Mouse (Mus musculus) T-cell, adult 2 months (primary cell): ENCODE results near the gene Mtss1l.

Experiments used
- DNase-seq: peaks from one replicate; pipeline ENCODE4 v3.0.0; 2022; ENCODE audit warnings: low spot score

Mtss1l gene

DNA sequence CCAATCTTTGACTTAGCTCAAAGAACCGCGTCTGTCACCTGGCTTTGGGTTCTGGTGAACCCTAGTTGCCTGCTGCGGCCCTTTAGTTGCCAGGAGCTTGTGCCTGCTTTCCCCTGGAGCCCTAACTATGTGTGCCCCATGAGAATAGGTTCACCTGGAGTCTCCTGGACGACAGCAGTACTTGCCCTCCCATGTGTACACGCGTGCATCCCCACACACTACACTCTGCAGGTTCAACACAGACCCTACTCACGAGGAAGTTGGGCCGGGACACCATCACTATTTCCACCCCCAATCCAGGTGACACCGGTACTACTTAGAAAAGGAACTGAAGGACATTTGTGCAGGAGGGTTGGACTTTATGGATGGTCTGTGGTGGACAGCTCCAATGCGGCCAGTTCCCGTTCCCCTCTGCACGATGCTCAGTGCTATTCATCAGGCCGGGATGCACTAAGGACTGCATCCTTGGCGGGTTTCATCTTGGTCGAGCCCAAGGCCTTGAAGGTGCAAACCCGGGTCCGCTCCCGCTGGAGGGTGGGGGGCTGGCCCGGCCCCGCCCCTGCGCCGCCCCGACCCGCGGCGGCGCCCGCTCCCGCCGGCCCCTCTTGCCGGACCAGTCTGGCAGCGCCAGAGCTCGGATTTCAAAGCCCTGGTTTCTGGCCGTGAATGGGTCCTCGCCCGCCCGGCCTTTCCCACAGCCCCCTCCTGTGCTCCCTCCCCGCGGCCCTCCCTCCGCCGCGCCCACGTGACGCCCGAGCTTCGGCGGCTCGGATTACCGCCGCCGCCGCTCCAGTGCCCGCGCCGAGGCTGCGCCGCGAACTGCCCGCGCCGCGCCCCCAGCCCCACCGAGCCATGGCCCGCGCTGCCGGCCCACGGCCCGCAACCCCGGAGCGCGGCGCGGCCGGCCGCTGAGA lies at the start of gene Mtss1l:
Gene Mtss1l (plus strand): TSS at position 792 of the 914 bp plus-strand sequence.
- no peak for DNase-seq

DNA sequence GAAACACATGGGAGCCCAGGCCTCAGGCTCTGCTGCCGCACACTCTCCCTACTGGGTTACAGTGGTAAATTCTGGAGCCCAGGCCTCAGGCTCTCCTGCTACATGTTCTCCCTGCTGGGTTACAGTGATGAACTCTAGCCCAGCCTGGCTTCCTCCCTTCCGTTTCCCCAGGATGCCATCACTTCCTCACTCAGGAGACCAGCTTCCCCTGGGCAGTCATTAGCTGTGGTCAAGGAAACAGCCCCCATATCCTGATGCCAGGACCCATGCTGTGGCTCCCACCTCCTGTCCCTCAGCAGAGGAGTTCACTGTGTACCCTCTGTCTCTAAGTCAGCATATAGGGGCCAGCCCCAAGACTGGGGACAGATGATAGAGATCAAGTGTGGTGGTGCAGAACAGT lies 49.1 kb upstream of the Mtss1l start:
- DNase-seq = no peak

DNA sequence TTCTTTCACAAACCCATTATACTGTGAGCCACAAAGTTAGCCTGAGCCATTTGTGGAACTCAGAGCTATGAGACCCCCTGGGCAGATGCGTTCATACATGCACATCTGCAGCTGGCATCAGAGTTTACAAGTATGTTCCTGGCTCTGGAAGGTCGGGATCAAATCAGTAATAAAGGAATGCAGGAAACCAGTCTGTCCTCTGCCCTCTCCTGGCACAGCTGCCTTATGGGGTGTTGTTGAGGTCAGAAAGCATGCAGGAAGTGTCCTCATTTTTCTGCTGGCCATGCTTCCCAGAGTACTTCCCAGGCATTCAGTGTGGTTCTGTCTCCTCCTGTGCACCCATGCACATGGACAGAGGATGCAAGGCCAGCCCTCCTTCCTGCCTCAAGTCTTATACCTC lies 48.1 kb upstream of the Mtss1l start:
- DNase-seq = no peak

DNA sequence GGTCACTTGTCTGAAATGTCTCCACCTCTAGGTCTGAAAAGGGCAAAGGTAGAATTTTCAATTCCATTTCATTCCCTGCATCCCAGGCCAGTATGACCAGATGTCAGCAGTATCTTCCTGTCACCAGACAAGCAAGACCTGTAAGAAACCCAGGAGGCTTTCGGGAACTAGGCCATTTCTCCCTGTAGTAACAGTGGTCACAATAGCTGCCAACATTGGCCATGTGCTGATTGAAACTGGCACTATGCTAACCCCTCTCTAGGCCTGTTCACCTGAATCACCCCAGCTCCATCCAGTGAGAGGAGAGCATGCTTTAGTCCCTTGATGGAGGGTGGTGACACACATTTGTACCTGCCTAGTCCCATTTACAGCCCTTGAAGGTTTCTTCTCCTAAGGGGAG lies 46.7 kb upstream of the Mtss1l start:
- no peak for DNase-seq

DNA sequence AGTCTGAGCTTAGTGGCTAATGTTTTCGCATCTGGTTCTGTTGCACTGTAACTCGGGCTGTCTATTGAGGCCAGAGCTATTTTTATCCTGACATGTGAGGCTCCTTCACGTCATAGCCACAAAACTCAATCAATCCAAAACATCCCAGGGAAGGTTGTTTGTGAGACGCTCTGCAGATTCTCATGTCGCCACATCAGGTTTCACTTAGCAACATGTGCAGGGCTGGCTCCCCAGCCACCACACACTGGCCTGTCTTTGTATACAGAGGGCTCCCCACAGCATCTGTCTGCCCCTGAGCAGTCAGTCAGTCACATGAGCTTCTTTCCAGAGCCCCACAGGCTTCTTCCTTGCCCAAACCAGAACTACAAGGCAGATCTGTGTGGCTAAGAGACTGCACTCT lies 44.6 kb upstream of the Mtss1l start:
- no peak for DNase-seq

DNA sequence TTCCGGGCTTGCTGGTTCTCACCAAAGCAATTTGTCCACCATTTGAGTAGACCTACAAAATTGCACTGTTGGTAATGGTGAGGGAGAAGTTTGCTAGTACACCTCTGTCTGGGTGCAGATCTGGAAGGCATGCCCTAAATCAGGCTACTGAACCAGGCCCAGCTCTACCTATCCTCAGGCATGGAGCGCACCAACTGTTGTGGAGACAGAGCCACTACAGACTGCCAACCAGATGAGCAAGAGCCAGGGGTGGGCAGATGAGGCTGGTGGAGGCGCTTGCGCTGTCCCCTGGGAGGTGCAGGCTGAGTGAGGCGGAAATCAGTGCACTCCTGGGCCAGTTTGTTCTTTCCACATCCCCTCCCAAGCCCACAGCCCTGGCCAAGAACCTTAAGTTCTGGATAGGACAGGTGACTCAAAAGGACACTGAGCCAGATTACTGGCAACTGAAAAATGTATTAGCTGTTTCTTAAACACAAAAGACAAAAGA lies 44.1 kb upstream of the Mtss1l start:
- no peak for DNase-seq

DNA sequence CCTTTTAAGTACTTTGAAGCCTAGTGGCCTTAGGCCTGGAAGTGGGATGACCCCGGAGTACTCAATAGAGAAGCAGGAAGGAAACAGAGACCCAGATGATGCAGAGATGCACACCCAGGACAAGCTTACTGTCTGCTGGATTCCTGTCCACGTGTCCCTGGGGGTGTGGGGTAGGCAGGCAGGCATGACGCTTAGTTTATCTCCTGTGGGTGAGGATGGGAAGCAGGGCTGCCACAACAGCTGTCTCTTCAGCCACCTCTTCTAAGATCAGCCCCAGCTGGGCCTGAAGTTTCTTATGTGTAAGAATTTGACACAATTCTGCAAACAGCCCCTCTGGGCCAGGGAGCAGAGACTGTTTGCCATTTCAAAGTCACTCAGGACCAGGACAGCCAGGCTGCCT lies 42.3 kb upstream of the Mtss1l start:
- no peak for DNase-seq

DNA sequence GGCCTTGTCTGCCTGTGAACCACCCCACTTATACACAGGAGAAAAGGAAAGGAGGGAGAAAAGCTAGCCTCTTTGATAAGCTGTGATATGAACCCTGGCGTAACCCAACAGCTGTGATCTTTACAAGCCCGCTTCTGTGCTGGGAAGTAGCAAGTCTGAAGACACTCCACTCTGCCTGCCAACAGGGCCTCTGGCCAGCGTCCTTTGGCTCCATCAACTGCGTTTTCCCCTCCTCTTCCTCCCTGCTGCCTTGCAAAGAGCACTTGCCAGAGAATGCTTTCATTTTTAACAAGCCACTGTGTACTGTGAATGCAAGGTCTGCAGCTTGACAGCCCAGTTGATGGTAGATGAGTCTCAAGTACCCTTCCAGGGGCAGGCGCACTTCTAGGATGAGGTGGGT lies 33.5 kb upstream of the Mtss1l start:
- no peak for DNase-seq

DNA sequence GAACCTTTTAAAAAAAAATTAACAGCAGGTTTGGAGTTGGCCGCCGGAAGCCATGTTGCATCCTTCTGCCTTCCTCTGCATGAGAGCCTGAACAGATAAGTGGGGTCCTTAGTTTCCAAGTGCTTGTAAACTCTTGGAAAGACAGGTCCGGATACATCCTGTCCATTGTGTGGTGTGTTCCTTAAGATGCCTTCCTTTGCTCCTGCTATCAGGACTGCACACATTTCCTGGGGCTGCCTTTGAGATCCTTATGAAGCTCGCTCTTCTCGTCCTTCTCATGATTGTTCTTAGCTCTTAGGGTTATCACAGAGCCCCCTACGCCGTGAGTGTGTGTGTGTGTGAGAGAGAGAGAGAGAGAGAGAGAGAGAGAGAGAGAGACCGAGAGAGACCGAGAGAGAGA lies 31.3 kb upstream of the Mtss1l start:
- no peak for DNase-seq

DNA sequence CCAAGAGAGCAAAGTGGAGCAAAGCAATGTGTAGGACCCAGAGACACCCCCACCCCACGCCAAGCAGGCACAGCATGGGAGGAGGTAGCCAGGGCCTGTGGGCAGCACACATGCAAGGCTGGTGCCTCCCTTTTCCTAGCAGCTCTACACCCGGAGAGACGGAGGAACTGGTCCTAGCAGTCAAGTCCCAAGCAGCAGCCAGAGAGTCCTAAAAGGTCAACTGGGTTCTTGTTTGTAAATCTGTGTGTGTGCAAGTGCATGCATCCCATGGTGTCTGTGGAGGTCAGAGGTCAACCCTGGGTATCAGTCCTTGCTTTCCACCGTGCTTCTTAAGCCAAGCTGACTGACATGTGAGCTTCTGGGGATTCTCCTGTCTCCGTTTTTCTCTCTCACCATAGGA lies 27.1 kb upstream of the Mtss1l start:
- DNase-seq = no peak

DNA sequence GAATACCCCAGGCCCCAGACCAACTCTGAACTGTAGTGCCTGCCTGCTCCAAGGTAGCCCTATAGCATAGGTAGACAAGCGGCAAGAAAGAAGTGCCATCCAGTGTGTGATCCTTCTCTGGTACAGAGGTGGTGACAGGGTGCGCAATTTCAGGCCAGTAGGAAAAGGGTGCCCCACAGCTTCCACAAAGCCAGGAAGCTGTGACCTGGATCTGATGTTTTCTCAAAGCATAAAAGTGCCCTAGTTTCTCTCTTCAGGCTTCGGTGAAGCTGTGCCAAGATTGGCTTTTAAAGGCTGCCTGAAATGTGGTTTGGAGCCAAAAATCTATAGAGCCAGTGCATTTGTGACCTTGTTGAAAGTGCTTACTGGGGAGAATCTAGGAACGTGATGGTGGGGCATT lies 26.4 kb upstream of the Mtss1l start:
- DNase-seq = no peak

DNA sequence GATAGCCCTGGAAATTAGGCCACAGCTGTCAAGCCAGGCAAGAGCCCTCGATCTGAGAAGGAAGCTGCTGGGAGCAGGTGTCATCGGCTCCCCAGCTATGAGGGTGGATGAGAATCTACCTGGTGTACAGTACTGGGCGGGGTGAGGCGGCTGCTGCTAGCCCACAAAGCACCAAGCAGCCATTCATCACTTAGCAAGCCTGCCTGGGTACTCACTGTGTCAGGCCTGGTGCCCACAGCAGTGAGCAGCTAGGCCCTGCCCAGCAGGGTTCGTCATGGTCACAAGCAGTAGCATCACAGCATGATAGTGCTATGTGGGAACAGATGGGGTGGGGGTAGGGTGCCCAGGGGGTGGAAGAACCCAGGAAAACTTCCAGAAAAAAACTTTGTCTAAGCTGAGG lies 25.8 kb upstream of the Mtss1l start:
- no peak for DNase-seq

DNA sequence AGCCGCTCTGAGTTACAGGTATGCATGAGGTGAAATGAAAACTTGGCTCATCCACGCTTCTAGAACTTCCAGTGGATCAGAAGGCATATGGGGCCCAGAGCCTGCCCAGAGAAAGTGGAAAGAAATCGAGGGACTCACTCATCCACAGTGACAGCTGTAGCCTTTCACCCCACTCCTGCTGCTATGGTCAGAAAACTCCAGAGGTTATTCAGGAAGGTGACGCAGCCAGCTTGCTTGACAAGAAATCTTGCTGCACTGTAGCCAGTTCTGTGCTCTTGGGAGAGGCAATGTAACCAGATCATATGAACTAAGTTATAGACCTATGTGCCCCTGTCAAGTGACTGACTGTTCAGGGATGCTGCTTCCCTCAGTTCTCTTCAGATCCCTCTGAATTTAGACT lies 25.2 kb upstream of the Mtss1l start:
- no peak for DNase-seq

DNA sequence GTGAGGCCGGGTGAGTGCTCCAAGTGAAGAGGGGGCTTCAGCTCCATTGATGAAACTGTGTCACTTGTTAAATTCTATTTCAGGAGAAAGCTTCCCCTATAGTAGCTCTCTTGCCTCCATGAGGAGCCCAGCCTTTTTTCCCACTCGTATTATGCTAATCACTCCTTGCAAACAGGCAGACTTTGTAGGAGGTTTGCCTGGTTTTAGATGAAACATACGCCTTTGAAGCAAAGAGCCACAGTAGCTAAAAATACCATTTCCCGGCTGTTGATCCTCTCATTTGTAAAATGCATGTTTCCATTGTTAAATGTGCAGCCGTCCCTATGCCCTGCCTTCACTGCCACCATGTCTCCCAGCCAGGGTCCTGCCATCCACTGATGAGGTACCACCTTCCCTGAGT lies 23.7 kb upstream of the Mtss1l start:
- no peak for DNase-seq

DNA sequence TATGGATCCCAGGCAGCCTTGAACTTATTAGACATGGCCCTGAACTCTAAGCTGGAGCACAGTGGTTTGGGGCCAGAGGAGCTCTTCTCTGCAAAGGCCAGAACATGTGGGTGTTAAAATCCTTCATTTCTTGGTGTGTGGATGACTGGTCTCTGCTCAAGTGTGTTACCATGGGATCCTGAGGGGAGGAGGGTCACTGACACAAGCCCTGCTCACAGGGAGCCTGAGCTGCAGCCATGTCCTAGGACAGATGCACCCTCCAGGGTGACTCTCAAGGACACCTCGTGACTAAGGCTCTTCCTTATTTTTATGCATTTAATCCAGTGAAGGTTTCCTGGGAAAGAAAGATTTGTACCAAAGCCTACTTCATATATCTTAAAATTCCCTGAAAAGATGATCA lies 23.2 kb upstream of the Mtss1l start:
- no peak for DNase-seq

DNA sequence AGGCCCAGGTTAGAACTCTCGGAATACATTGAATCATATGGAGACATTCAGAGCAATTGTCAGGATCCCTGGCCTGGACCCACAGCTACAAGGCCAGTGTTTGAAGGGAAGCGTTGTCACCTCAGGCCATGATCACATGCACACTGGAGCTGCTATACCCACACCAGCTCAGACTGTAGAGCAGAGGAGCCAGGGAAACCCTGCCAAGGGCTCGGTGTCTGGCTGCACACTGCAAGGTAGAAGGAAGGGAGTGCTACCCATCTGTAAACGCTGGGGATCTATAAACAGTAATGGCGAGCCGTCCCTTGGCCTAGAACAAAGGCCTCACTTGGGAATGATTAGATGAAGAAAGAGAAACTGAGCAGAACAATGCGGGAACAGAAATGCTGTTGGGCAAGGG lies 21.8 kb upstream of the Mtss1l start:
- no peak for DNase-seq

DNA sequence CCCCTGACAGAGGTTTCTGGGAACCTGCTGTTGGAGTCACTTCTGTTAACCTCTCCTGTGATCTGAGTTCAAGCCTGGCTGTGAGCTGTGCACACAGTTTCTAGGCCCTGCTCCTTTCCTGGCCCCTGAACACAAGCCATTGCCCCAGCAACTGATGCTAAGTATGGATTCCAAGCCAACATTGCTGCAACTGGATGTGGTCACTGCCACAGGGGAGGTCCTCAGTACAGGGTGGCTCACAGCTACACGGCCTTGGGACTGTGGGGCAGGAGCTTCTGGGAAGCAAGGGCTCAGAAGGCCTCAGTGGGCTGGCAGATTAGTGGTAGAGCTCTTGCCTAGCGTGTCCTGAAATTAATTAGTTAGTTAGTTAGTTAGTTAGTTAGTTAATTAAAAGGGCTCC lies 20.7 kb upstream of the Mtss1l start:
- no peak for DNase-seq

DNA sequence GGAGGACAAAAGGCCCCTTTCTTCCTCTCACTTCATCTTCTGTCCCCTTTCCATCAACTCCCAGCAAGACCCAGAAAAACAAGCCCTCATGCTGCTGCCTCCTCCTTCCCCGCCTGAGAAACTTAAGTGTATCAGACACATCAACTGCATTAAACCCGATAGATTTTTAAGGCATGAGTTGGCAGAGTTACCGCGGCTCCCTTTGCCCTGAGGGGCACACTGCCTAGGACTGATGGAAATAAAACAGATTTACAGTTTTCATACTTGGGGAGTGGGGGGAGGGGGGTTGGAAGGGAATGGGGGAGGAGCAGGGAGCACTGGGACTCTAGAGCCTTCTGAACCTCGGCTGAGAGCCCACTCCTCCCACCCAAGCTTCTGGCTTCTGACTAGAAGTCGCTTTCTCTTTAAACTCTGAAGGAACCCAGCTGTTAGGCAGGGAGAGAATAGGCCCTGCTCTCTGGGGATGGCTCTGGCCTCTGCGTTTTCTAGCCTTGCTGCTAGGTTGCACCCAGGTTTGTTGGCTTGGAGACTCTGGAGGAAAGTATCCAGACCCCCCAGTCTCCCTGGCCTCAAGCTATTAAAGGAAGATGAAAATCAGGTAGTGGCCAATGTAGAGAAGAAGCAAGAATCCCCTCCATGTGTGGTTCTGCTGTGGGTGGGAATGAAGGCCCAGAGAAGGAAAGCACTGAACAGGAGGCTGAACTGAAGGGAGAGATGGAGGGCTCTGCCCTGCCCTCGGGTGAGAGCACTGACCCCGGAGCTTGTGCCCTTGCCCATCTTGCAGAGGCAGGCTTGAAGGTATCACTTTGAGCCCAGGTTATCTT lies 18.4 kb upstream of the Mtss1l start:
- no peak for DNase-seq

DNA sequence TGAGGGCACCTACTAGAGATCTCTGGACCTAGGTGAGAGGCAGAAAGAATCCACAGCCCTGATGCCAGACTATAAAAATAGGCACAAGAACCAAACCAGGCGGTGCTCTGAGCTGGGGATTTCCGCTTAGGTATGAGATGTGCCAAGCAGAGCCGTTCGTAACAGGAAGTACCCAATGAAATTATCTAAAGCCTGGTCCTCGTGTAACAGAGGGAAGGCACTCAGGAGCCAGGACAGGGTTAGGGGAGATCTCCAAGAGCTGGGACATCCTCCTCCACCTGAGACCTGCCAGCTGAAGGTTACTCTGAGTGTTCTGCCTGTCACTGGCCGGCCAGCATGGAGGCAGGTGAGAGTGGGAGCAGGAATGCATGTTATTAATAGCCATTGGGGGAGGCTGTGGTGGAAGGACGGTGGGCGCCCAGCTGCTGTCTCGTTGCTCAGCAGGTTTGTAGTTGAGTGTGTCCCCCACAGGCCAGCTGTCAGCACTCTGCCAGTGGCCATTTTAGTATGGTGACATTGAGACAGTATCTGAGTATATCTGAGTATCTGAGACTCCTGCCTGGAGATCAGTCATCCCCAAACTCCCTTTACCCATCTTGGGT lies 17.7 kb upstream of the Mtss1l start:
- no peak for DNase-seq

DNA sequence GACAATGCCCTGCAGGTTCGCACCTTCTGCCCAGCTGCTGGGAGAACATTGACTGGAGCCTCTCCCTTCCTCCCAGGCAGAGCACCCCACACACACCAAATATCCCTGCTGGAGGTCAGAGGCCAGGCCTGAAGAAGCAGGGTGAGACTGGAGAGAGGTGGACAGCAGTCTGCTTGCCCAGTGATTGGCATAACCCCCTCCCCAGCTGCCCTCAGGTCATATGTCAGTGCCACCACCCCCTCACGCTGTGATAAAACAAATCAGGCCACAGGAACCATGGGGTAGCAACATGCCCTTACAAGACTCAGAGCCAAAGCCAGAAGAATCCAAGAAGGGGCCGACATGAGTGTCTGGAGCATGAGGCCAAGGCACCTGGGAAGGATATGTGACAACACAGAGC lies 17.2 kb upstream of the Mtss1l start:
- DNase-seq = no peak

DNA sequence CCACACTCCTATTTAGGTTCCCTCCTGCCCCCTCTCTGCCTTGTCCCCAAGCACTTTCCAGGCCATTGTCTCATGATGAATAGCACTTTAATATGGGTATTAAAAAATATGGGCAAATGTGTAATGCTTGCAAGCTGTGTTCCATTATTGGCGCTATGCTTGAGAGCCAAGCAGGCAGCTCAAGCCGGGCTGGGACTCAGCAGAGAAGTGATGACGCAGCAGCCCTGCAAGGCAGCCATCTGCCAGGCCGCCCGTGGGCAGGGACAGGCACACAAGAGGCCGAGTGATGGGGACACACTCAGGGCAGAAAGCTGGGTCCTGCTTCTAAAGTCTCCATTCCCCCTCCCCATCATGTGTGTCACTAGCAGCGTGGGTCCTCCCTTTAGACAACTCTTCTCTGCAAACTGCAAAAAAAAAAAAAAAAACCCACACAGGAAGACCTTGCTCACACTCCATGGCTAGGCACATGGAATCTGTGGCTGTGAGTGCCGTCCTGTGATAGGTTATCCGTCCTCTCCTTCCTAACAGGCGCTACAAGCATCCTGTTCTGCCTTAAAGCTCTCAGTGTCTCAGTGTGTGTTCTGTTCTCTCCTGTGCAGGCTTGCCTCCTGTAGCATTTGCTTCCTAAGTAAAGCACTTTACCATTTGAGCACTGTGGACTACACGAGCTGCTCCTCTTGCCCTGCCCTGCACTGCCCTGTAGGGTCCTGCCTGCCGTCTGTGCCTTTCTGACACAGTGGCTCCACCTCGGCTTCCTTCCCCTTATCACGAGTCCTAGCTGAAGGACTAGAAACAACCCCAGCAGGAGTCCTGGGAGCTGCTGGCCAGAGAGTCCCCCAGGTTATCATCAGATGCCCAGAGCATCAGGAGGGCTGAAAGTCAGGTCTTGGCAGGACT lies 15.6 kb upstream of the Mtss1l start:
- DNase-seq = no peak
